Mouse (Mus musculus) liver, embryonic 12.5 days (tissue): ENCODE data around the gene C1qtnf6. TPM values are rescaled to one million over a fixed set of nuclear protein-coding genes. Genes with fewer than 3 reads are reported as not detected.
A peak's percentile ranks its signal among the peaks of the same experiment; 100 is the strongest.

ENCODE experiments used
- ATAC-seq: fragments of 200-750 bp; cut with Nextera tagmentation; 2 replicates; pipeline ENCODE4 v1.8.0; 2017; ENCODE audit warnings: moderate number of reproducible peaks, mild to moderate bottlenecking, moderate library complexity
- H3K27ac ChIP-seq: fragments of 300-500 bp; sonication (generic); 2 replicates; pipeline ENCODE4 v1.5.1; 2016; ENCODE audit warnings: mild to moderate bottlenecking
- H3K27me3 ChIP-seq: fragments of 300-500 bp; sonication (generic); replicated peaks from 2 replicates; pipeline ENCODE4 v1.6.1; 2016; ENCODE audit warnings: mild to moderate bottlenecking, moderate library complexity
- H3K36me3 ChIP-seq: fragments of 300-500 bp; sonication (generic); 2 replicates; pipeline ENCODE4 v1.6.1; 2016; ENCODE audit warnings: mild to moderate bottlenecking, moderate library complexity
- H3K4me1 ChIP-seq: fragments of 300-500 bp; sonication (generic); 2 replicates; pipeline ENCODE4 v1.6.1; 2016
- H3K4me2 ChIP-seq: fragments of 300-500 bp; sonication (generic); 2 replicates; pipeline ENCODE4 v1.6.1; 2016; ENCODE audit warnings: mild to moderate bottlenecking, moderate library complexity
- H3K4me3 ChIP-seq: fragments of 300-500 bp; sonication (generic); 2 replicates; pipeline ENCODE4 v1.5.1; 2016; ENCODE audit warnings: mild to moderate bottlenecking, moderate library complexity
- H3K9ac ChIP-seq: fragments of 300-500 bp; sonication (generic); 2 replicates; pipeline ENCODE4 v1.6.1; 2016; ENCODE audit warnings: mild to moderate bottlenecking, moderate library complexity
- H3K9me3 ChIP-seq: fragments of 300-500 bp; sonication (generic); replicated peaks from 2 replicates; pipeline ENCODE4 v1.6.1; 2016; ENCODE audit warnings: mild to moderate bottlenecking, moderate library complexity
- WGBS: fragments of 180-500 bp; shearing (Covaris S2); methylation state at CpG from one replicate; pipeline ENCODE4 v1.1.7; 2016; ENCODE audit not compliant: insufficient replicate concordance; 5-methylcytosine and 5-hydroxymethylcytosine counted together
- polyA plus RNA-seq: library from polyadenylated mRNA; unstranded; fragments of >200 nt; fragmentation: Nextera tagmentation; extraction: Ambion mirVana; gene quantifications from 2 replicates; pipeline ENCODE4 v1.2.1, GENCODE M21; 2016

Gene C1qtnf6
- 5.2 and 5.6 TPM in 2 replicates for polyA plus RNA-seq

- ATAC-seq, result no peak
- H3K27me3 ChIP-seq, result peaks cover 24% of the 10 kb centered on the region
- H3K4me3 ChIP-seq, result peak within 1 kb of the TSS; percentile 22
- H3K4me1 ChIP-seq, result peaks cover 51% of the 10 kb centered on the region
- no peaks in the 10 kb centered on the region for H3K9me3 ChIP-seq
- H3K36me3 ChIP-seq, result no peaks in the 10 kb centered on the region
- WGBS, result 60% methylated on average over 17 of the region's 17 CpGs
- H3K27ac ChIP-seq, result peak within 1 kb of the TSS; percentile 45; the same call in 1 of the 2 replicates
- peak within 1 kb of the TSS; percentile 25; the same call in 1 of the 2 replicates for H3K9ac ChIP-seq
- peak within 1 kb of the TSS; percentile 54 for H3K4me2 ChIP-seq
Measured at GRCm38 (mm10) chr15:78530671-78531450, at the start of gene C1qtnf6. TSS of gene C1qtnf6 (minus strand) at chr15:78531416.

GRCm38 (mm10) chr15:78576284-78576810, 45.1 kb upstream of the C1qtnf6 start:
- Histone ChIP-seq H3K9ac (no peak overlapping the region), H3K4me3 (no peak overlapping the region), H3K27ac (no peak overlapping the region), H3K27me3 (peaks cover 7% of the 10 kb centered on the region; the same call in 1 of the 2 replicates), H3K9me3 (no peaks in the 10 kb centered on the region), H3K4me1 (peaks cover 50% of the 10 kb centered on the region), H3K4me2 (no peak overlapping the region), H3K36me3 (no peaks in the 10 kb centered on the region)
- 71% methylated on average over 3 of the region's 4 CpGs for WGBS
- ATAC-seq, result no peak

- Histone ChIP-seq H3K9me3 (no peaks in the 10 kb centered on the region), H3K27me3 (no peaks in the 10 kb centered on the region), H3K27ac (peak within 1 kb of the TSS; percentile 96), H3K4me1 (peaks cover 62% of the 10 kb centered on the region), H3K4me2 (peak within 1 kb of the TSS; percentile 74), H3K4me3 (peak within 1 kb of the TSS; percentile 57), H3K36me3 (peaks cover 31% of the 10 kb centered on the region), H3K9ac (peak within 1 kb of the TSS; percentile 71)
- ATAC-seq, result peak; percentile 56
- WGBS, result 14% methylated on average over 8 of the region's 8 CpGs
Measured at GRCm38 (mm10) chr15:78572658-78573397, 41.6 kb upstream of the C1qtnf6 start, which contains the start of gene Rac2. TSS of gene Rac2 (minus strand) at chr15:78572783.

GRCm38 (mm10) chr15:78572270-78572600, 41.0 kb upstream of the C1qtnf6 start:
- Histone ChIP-seq H3K9ac (peak overlapping the region; percentile 71), H3K4me1 (peaks cover 68% of the 10 kb centered on the region), H3K27ac (peak overlapping the region; percentile 96), H3K4me3 (peak overlapping the region; percentile 57), H3K27me3 (no peaks in the 10 kb centered on the region), H3K4me2 (peak overlapping the region; percentile 74), H3K36me3 (peaks cover 33% of the 10 kb centered on the region), H3K9me3 (no peaks in the 10 kb centered on the region)
- ATAC-seq, result peak; percentile 62
- WGBS, result 27% methylated on average over 5 of the region's 5 CpGs

- Histone ChIP-seq H3K36me3 (peaks cover 33% of the 10 kb centered on the region), H3K27ac (peak overlapping the region; percentile 96), H3K9me3 (no peaks in the 10 kb centered on the region), H3K4me3 (peak overlapping the region; percentile 57), H3K27me3 (no peaks in the 10 kb centered on the region), H3K4me1 (peaks cover 73% of the 10 kb centered on the region), H3K9ac (peak overlapping the region; percentile 71), H3K4me2 (peak overlapping the region; percentile 74)
- 4% methylated on average over 16 of the region's 16 CpGs for WGBS
- peak; percentile 93 for ATAC-seq
Measured at GRCm38 (mm10) chr15:78571554-78572269, 40.5 kb upstream of the C1qtnf6 start.

- no peak for ATAC-seq
- 78% methylated on average over 5 of the region's 5 CpGs for WGBS
- no peak overlapping the region for H3K4me3 ChIP-seq
- H3K36me3 ChIP-seq, result peaks cover 37% of the 10 kb centered on the region
- no peak overlapping the region for H3K27ac ChIP-seq
- peaks cover 81% of the 10 kb centered on the region for H3K4me1 ChIP-seq
- no peak overlapping the region for H3K9ac ChIP-seq
- no peaks in the 10 kb centered on the region for H3K27me3 ChIP-seq
- H3K9me3 ChIP-seq, result no peaks in the 10 kb centered on the region
- peak overlapping the region; percentile 74; the same call in 1 of the 2 replicates for H3K4me2 ChIP-seq
Measured at GRCm38 (mm10) chr15:78570170-78570569, 39.0 kb upstream of the C1qtnf6 start.

- WGBS, result 67% methylated on average over 9 of the region's 9 CpGs
- Histone ChIP-seq H3K4me1 (peaks cover 92% of the 10 kb centered on the region), H3K27ac (peak overlapping the region; percentile 49), H3K27me3 (no peaks in the 10 kb centered on the region), H3K4me2 (no peak overlapping the region), H3K9ac (no peak overlapping the region), H3K36me3 (peaks cover 38% of the 10 kb centered on the region), H3K9me3 (no peaks in the 10 kb centered on the region), H3K4me3 (no peak overlapping the region)
- no peak for ATAC-seq
Measured at GRCm38 (mm10) chr15:78567608-78568120, 36.4 kb upstream of the C1qtnf6 start.

GRCm38 (mm10) chr15:78564764-78565435, 33.7 kb upstream of the C1qtnf6 start:
- peak overlapping the region; percentile 7; the same call in 1 of the 2 replicates for H3K4me3 ChIP-seq
- H3K9ac ChIP-seq, result peak overlapping the region; percentile 42
- H3K36me3 ChIP-seq, result peaks cover 49% of the 10 kb centered on the region
- H3K27ac ChIP-seq, result peak overlapping the region; percentile 82
- WGBS, result 32% methylated on average over 11 of the region's 11 CpGs
- H3K27me3 ChIP-seq, result no peaks in the 10 kb centered on the region
- peak; percentile 81 for ATAC-seq
- H3K9me3 ChIP-seq, result no peaks in the 10 kb centered on the region
- peaks cover 64% of the 10 kb centered on the region for H3K4me1 ChIP-seq
- peak overlapping the region; percentile 55 for H3K4me2 ChIP-seq

GRCm38 (mm10) chr15:78563937-78564336, 32.7 kb upstream of the C1qtnf6 start:
- WGBS, result 15% methylated on average over 5 of the region's 5 CpGs
- peak overlapping the region; percentile 82 for H3K27ac ChIP-seq
- no peaks in the 10 kb centered on the region for H3K9me3 ChIP-seq
- ATAC-seq, result peak; percentile 71
- H3K27me3 ChIP-seq, result no peaks in the 10 kb centered on the region
- peaks cover 62% of the 10 kb centered on the region for H3K4me1 ChIP-seq
- H3K36me3 ChIP-seq, result peaks cover 39% of the 10 kb centered on the region
- H3K4me2 ChIP-seq, result peak overlapping the region; percentile 55
- H3K4me3 ChIP-seq, result peak overlapping the region; percentile 7
- peak overlapping the region; percentile 42 for H3K9ac ChIP-seq

- Histone ChIP-seq H3K4me2 (peak overlapping the region; percentile 55), H3K27me3 (no peaks in the 10 kb centered on the region), H3K4me1 (peaks cover 61% of the 10 kb centered on the region), H3K27ac (peak overlapping the region; percentile 82), H3K9ac (no peak overlapping the region), H3K36me3 (peaks cover 33% of the 10 kb centered on the region), H3K9me3 (no peaks in the 10 kb centered on the region), H3K4me3 (no peak overlapping the region)
- ATAC-seq, result no peak
- 85% methylated on average over 3 of the region's 3 CpGs for WGBS
Measured at GRCm38 (mm10) chr15:78563344-78563743, 32.1 kb upstream of the C1qtnf6 start.
